Mouse (Mus musculus) thymus, adult 2 months (tissue): ENCODE results near the gene Nell1. TPM values are rescaled to one million over a fixed set of nuclear protein-coding genes. Genes with fewer than 3 reads are reported as not detected.

Experiments used
- DNase-seq: peaks from one replicate; pipeline ENCODE4 v3.0.0; 2021
- H3K27ac ChIP-seq: fragments of 200-500 bp; 2 replicates; pipeline ENCODE4 v1.5.1; 2012; ENCODE audit warnings: low read length, control low read depth; ENCODE audit not compliant: control insufficient read depth, insufficient read depth
- H3K27me3 ChIP-seq: fragments of 200-500 bp; 2 replicates; pipeline ENCODE4 v1.6.1; 2012; ENCODE audit warnings: mild to moderate bottlenecking, low read length, moderate library complexity, mixed read lengths; ENCODE audit not compliant: control insufficient read depth, insufficient read depth
- H3K36me3 ChIP-seq: fragments of 200-500 bp; 2 replicates; pipeline ENCODE4 v1.6.1; 2012; ENCODE audit warnings: mild to moderate bottlenecking, low read length, moderate library complexity; ENCODE audit not compliant: control insufficient read depth, insufficient read depth
- H3K4me1 ChIP-seq: fragments of 200-500 bp; replicated peaks from 2 replicates; pipeline ENCODE4 v1.6.1; 2012; ENCODE audit warnings: low read length; ENCODE audit not compliant: control insufficient read depth, insufficient read depth
- H3K4me3 ChIP-seq: fragments of 200-500 bp; 2 replicates; pipeline ENCODE4 v1.5.1; 2012; ENCODE audit warnings: mild to moderate bottlenecking, low read length, control low read depth, moderate library complexity; ENCODE audit not compliant: control insufficient read depth, insufficient read depth
- CTCF ChIP-seq: fragments of 200-500 bp; IDR thresholded peaks from 2 replicates; pipeline ENCODE4 v1.5.1; 2012; ENCODE audit warnings: mild to moderate bottlenecking, control low read depth, low read length, moderate library complexity, borderline replicate concordance; ENCODE audit not compliant: control insufficient read depth, poor library complexity, insufficient read depth; ENCODE audit errors: extremely low read depth
- POLR2A ChIP-seq: fragments of 200-500 bp; IDR thresholded peaks from 2 replicates; pipeline ENCODE4 v1.6.1; 2012; ENCODE audit warnings: mild to moderate bottlenecking, low read length, control low read depth, moderate library complexity; ENCODE audit not compliant: control insufficient read depth, poor library complexity, insufficient read depth; ENCODE audit errors: extremely low read depth
- WGBS: fragments of 180-500 bp; shearing (Covaris S2); methylation state at CpG from one replicate; pipeline ENCODE4 v1.1.7; 2018; 5-methylcytosine and 5-hydroxymethylcytosine counted together
- polyA plus RNA-seq: library from polyadenylated mRNA; depleted of rRNA; stranded (reverse); fragments of >200 nt; gene quantifications from 2 replicates; pipeline ENCODE4 v1.2.3, GENCODE M21; 2012

The Nell1 gene
- polyA plus RNA-seq, 1 experiment = 0.07 TPM

DNA sequence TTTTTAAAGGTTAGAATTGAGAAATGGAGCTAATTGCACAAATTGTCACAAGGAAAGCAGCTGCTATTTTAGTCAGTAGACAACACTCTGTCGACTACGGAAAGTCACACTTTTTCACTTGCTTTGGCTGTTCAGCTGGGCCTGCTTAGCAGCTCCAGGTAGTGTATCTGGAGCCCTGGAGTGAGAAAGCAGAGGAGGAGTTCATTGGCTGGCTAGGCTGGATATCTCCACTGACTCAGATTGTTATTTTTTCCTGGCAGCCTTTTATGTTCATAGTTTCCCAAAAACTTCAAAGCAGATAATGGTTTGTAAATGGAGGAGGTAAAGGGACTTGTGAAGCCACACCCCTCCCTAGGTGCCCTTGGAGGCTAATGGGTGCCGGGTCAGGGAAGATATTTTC, 163.0 kb downstream of the Nell1 start:
- no peaks in the 10 kb centered on the region for H3K36me3 ChIP-seq
- TF ChIP-seq POLR2A = no peak
- TF ChIP-seq CTCF = no peak
- WGBS = 94% methylated on average over 3 of the region's 3 CpGs
- no peak overlapping the region for H3K27ac ChIP-seq
- no peak overlapping the region for H3K4me3 ChIP-seq
- no peak for DNase-seq
- no peaks in the 10 kb centered on the region for H3K27me3 ChIP-seq
- H3K4me1 ChIP-seq = no peaks in the 10 kb centered on the region

- H3K27me3 ChIP-seq = no peaks in the 10 kb centered on the region
- no peak for DNase-seq
- H3K4me1 ChIP-seq = no peaks in the 10 kb centered on the region
- no peak overlapping the region for H3K27ac ChIP-seq
- TF ChIP-seq CTCF = no peak
- TF ChIP-seq POLR2A = no peak
- WGBS = 96% methylated on average over 7 of the region's 7 CpGs
- H3K4me3 ChIP-seq = no peak overlapping the region
- H3K36me3 ChIP-seq = no peaks in the 10 kb centered on the region
Measured at GRCm38 (mm10) chr7:50149326-50149725, 174.7 kb downstream of the Nell1 start.

DNA sequence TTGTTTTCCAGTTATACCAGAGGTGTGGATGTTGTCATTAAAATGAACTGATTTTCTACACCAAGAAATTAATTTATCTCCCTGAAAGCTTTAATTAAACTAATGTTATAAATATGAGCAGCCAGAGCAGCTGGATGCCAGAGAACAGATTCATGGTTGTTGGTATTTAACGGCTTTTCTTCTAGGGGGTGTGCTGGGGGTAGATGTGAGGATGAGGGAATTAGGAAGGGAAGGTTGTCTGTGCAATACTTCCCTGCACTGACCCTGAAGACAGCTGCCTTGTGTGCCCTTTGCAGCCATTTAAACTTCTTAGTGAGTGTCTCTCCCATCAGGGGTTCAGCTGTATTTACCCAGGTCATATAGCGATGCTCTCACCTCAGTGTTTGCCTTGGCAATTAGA, 176.2 kb downstream of the Nell1 start:
- H3K27me3 ChIP-seq = no peaks in the 10 kb centered on the region
- TF ChIP-seq CTCF (no peak), POLR2A (no peak)
- DNase-seq = no peak
- H3K4me1 ChIP-seq = no peaks in the 10 kb centered on the region
- no peak overlapping the region for H3K4me3 ChIP-seq
- 93% methylated on average over 2 of the region's 2 CpGs for WGBS
- no peaks in the 10 kb centered on the region for H3K36me3 ChIP-seq
- no peak overlapping the region for H3K27ac ChIP-seq

DNA sequence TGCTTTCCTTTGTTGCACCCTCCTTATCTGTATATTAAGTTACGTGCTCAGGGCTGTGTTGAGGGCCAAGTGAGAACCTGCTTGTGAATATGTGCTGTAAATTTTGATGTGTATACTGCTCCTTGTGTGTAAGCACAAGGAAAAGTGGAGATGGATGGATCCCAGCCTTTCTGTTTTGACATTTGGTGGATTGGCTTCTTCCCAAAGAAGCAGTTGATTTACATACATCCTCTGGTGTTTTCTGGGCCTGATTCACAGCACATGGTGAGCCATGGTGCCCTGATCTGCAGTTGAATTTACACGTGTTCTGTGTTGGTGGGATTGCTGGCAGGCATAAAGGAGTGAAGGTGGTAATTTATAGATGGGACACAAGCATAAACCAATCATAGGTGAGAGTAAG, 179.0 kb downstream of the Nell1 start:
- Histone ChIP-seq H3K36me3 (no peaks in the 10 kb centered on the region), H3K4me3 (no peak overlapping the region), H3K27me3 (no peaks in the 10 kb centered on the region), H3K4me1 (no peaks in the 10 kb centered on the region), H3K27ac (no peak overlapping the region)
- 79% methylated on average over 2 of the region's 2 CpGs for WGBS
- TF ChIP-seq POLR2A (no peak), CTCF (no peak)
- no peak for DNase-seq

DNA sequence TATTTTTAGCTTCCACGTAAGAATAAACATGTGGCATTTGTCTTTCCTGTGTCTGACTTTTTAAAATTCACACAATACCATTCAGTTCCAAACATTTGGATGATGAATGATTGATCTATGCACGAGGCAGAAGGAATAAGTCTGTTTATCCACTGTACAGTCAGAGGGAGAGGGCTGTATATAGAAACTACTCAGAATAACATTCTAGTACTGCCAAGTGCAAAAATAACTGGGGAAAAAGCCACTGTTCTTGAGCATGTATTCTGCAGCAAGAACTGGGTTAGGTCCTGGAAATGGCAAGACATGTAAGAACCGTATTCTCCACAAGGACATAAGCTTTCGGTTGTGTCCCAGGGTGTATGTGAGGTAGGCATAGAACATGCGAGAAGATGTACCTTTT, 187.9 kb downstream of the Nell1 start:
- no peaks in the 10 kb centered on the region for H3K36me3 ChIP-seq
- H3K4me1 ChIP-seq = no peaks in the 10 kb centered on the region
- no peak for TF ChIP-seq CTCF
- no peak for TF ChIP-seq POLR2A
- H3K27me3 ChIP-seq = no peaks in the 10 kb centered on the region
- no peak overlapping the region for H3K27ac ChIP-seq
- H3K4me3 ChIP-seq = no peak overlapping the region
- DNase-seq = no peak
- WGBS = 79% methylated on average over 5 of the region's 5 CpGs

GRCm38 (mm10) chr7:50168778-50169177, 194.1 kb downstream of the Nell1 start:
- Histone ChIP-seq H3K36me3 (no peaks in the 10 kb centered on the region), H3K27me3 (no peaks in the 10 kb centered on the region), H3K27ac (no peak overlapping the region), H3K4me3 (no peak overlapping the region), H3K4me1 (no peaks in the 10 kb centered on the region)
- DNase-seq = no peak
- TF ChIP-seq CTCF (no peak), POLR2A (no peak)

- H3K27me3 ChIP-seq = no peaks in the 10 kb centered on the region
- no peaks in the 10 kb centered on the region for H3K36me3 ChIP-seq
- no peak for TF ChIP-seq POLR2A
- no peak for TF ChIP-seq CTCF
- no peaks in the 10 kb centered on the region for H3K4me1 ChIP-seq
- H3K4me3 ChIP-seq = no peak overlapping the region
- no peak overlapping the region for H3K27ac ChIP-seq
- DNase-seq = no peak
- WGBS = 86% methylated on average over 6 of the region's 6 CpGs
Measured at GRCm38 (mm10) chr7:50186306-50186705, 211.6 kb downstream of the Nell1 start.
